Mouse (Mus musculus) urinary bladder, postnatal 0 days (tissue): Measurements from ENCODE around the gene Gm17728. TPM values are rescaled to one million over a fixed set of nuclear protein-coding genes. Genes with fewer than 3 reads are reported as not detected.

ENCODE experiments used
- polyA plus RNA-seq: library from polyadenylated mRNA; unstranded; fragments of >200 nt; fragmentation: Nextera tagmentation; extraction: Ambion mirVana; gene quantifications from 2 replicates; pipeline ENCODE4 v1.2.1, GENCODE M21; 2015

Gm17728 gene
- not detected in 2 replicates for polyA plus RNA-seq

GRCm38 (mm10) chr17:9421760-9422159 lies at the start of gene Gm17728:
Gene Gm17728, plus strand, starts transcription at chr17:9422060.

Other genes starting within 250 kb of the Gm17728 start
- gene Pabpc6, start 247.7 kb downstream of the Gm17728 start, polyA plus RNA-seq, result not detected in 2 replicates